Mouse (Mus musculus) naive thymus-derived CD4-positive, alpha-beta T cell, adult 2 months (primary cell): ENCODE data around the gene Gm21750.
A peak's percentile ranks its signal among the peaks of the same experiment; 100 is the strongest.
"Not testable (repeated sequence)": the region's sequence is repeated elsewhere in the genome, so short reads cannot be mapped to it uniquely, and the experiment has no call there.

ENCODE experiments used
- DNase-seq: peaks from one replicate; pipeline ENCODE4 v3.0.0-alpha.2; 2011; ENCODE audit warnings: low read depth

Gene Gm21750

DNA sequence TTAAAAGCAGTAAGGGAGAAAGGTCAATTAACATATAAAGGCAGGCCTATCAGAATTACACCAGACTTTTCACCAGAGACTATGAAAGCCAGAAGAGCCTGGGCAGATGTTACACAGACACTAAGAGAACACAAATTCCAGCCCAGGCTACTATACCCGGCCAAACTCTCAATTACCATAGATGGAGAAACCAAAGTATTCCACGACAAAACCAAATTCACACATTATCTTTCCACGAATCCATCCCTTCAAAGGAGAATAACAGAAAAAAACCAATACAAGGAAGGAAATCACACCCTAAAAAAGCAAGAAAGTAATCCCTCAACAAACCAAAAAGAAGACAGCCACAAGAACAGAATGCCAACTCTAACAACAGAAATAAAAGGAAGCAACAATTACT is at the start of gene Gm21750:
TSS of gene Gm21750 (plus strand) at position 301 of the 400 bp plus-strand sequence.
- DNase-seq: not testable (repeated sequence)

DNA sequence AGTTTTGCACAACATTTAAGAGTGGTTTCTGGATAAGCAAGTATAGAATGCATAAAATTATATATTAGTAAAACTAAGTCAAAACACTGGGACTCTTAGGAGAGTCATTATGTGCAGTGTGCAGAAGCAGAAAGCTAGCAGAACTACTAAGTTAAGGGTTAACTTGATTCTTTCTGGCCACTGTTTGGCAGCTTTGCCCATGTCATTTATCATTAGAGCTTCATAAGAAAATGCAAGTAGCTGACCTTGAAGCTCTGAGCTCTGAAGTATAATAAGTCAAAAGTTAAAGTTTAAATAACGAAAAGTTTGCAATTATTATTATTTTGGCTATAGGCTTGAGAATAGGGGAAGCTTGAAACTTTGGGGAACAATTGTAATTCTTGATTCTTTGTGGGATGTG is 46.1 kb upstream of the Gm21750 start:
- DNase-seq: not testable (repeated sequence)

DNA sequence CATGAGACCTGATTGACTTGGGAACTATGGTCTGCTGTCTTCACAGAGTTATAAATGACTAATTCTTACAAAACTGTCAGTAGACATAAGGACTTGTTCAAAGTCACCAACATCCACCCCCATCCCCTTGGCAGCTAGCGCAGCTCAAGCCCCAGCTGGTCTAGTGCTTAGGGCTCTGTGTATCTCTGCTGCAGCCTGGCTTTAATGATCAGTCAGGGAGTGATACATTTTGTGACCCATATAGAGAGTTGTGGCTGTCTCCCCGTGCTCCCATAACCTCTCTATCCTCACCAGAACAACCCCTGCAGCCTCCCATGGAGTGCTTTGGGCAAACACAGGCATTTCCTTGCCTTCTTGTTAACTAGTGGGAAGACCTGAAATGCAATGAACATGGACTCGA is 40.1 kb upstream of the Gm21750 start:
- DNase-seq: no peak

DNA sequence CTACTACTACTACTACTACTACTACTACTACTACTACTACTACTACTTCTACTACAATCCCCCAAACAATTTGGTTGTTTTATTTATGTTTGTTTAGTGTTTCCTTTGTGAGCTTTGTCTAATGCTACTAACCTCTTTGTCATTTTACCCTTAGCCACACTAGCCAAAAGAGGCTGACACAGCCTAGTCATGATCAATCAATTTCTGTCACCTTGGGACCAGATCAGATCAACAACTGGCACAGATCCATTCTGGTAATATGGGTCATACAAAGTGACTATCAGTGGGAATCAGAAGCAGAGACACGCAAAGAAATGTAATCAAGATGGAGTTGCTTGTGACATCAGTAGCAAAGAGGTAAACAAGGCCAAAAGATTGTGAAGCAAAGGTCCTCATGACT is 38.0 kb upstream of the Gm21750 start:
- no peak for DNase-seq

DNA sequence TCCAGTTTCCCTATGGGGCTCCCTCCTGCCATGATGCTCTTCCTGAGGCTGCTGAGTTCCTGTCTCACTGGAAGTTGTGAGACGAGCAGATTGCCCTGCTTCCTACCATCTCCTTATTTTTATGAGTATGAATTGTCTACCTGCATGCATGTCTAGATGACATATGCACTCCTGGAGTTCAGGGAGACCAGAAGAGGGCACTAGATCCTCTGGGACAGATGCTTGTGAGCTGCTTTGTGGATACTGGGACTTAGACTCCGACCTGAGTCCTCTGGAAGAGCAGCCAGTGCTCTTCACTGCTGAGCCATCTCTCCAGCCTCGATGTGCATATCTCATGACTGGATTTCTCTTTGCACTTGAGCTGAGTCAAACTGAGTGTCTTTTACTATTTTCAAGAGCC is 35.6 kb upstream of the Gm21750 start:
- DNase-seq: no peak

DNA sequence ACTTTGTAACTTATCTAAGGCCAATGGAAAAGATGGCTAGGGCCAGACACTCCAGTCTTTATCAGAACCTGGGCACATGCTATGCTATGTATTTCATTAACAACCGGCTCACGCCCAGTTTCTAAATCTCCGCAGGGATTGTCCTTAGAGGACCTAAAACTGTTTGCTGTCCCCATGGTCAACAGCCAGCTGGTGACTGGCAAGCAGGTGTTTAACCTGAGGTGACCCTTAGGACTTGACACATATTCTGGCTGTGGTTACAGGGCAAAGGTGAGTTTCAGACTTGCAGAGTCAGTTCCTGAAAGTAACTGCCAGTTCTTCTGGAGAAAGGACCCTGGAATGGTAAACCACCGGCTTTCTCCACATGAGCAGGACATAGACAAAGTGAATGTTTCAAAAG is 29.5 kb upstream of the Gm21750 start:
- DNase-seq: no peak

DNA sequence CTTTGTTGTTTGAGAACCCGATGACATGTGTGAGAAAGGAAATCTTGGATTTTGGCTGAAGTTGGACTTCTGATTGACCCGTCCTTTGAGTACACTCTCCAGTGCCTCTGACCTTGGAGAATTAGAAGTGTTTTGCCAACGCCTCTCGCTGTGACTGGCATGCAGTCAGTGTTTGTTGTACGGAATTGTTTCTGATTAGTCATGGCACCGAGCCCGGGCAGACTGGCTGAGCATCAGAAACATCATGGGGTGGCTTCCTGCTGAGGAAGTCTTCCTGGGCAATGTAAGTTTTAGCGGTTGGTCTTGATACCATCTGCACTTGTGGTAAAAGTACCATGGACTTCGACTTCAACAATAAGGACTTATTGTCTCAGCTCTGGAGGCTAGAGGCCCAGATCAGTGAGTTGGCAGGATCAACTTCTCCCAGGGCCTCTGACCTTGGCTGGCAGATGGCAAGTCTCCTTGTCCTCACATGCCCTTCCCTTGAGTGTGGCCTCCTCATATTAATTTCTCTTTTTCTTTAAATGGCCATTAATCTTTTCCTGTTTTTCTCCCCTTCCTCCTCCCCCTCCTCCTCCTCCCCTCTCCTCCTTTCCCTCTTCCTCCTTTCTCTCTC is 28.3 kb upstream of the Gm21750 start:
- no peak for DNase-seq

DNA sequence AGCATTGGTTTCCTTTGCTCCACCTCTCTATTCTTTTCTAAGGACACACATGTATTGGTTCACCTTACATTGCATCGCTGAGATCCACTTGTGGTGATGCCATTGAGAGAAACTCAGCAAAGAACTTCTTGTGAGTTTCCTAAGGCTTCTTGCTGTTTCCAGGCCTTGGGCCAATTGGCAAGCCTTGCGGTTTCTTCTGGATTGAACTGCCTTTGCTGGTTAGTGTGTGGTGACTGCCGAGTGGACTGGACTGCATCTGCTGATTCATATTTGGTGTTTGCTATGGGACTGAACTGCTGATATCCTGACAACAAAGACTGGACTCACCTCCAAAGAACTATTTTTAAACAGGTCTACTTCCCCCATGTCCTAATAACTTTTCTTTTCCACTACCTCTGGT is 26.7 kb upstream of the Gm21750 start:
- DNase-seq: no peak

DNA sequence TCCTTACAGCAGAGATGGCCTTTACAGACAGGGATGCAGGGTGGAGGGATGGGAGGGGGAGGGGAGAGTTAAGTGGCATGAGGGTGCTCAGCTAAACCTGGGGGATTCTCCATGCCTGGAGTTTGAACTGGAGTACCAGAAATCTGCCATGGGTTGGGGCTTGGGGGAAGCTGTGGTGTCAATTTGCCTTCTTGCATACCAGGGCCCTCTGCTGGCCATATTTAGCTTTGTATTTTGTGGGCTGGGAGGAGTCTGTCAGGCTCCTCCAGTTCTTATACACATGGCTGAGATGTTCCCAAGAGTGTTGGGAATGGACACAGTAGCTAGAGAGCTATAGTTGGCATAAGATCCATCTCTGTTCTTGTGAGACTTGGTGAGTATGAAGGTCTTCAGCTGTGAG is 23.6 kb upstream of the Gm21750 start:
- DNase-seq: peak; percentile 3

DNA sequence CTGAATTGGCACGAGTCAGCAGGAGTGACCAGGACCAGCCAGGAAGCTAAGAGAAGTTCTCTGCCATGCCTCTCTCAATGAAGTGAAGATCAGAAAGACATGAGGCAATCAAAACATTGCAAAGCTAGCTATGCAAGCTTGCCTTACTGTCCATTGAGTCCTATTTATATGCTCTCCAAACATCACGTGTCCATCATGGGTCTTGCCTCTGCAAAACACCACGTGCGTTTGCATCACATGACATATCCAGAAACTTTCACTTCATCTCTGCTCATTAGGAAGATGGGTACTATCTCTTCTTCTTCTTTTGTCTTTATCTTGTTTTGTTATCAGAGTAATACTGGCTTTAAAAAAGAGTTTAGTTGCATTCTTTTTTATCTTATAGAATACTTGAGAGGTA is 10.8 kb upstream of the Gm21750 start:
- DNase-seq: no peak

DNA sequence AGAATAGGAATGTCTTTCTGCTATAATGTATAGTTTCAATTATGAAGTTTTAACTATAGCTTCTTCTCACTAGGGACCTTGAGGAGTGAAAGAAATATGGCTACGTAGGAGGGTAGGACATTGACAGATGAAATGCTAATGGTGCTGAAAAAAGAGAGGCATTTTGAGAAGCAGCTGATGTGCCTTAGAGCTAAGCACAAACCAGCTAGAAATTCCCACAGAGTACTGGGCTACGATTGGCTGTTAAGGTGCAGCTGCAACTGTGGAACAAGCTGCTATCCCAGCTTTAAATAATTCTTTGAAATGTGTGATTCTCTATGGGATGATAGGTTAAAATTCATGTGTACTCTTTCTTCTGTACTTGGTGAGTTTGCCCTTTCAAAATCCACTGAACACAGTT is 9.1 kb downstream of the Gm21750 start:
- DNase-seq: no peak

DNA sequence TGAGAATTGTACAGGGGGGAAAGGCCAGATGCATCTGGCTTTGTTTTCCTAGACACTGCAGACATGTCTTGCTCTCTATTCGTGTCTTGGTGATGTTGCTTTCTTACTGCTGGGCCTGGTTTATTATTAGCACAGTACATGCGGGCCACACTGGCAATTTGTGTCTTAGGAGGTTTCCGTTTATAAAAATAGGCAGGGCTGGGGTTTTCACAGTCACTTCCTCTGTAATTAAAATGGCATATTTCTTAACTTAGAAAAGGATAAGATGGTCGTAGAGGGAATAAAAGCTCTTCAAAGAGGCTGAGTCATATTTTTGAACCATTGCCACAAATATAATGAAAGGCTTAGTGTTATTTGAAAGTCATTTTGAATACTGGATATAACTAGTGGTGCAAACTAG is 26.7 kb downstream of the Gm21750 start:
- DNase-seq: no peak

DNA sequence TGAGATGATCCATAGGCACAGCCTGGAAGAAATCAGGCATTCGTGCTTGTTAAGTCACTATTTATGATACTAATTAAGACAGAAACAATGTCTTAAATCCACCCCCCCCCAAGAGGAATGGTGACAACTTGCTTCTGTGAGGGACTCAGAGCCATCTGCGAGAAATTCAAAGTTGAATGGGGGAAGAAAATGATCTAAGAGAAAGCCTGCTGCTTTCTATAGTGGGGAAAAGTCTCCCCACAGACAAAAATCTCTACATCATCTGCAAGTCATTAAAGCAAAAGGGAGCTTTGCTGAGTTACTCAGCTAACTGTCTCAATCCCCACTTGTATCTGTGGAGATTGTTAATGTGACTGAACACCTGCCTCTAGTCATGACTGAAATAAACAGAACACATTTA is 27.4 kb downstream of the Gm21750 start:
- no peak for DNase-seq

DNA sequence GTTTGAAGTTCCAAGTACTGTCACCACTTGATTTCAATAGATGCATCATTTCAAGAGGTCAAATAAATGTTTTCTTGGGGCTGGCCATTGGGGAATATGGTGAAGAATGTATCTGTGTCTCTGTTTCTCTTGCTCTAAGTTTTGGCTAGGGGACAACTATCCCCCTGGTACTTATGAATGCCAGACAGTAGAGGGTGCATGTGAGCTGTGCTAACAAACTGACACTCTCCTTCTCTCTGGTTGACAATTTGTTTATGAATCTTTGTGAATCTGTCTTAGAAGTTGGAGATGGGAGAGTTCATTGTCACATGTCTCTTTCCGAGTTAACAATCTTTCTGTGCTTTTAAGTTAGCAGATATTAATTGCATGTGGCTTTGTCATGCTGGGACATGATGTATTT is 39.2 kb downstream of the Gm21750 start:
- no peak for DNase-seq

DNA sequence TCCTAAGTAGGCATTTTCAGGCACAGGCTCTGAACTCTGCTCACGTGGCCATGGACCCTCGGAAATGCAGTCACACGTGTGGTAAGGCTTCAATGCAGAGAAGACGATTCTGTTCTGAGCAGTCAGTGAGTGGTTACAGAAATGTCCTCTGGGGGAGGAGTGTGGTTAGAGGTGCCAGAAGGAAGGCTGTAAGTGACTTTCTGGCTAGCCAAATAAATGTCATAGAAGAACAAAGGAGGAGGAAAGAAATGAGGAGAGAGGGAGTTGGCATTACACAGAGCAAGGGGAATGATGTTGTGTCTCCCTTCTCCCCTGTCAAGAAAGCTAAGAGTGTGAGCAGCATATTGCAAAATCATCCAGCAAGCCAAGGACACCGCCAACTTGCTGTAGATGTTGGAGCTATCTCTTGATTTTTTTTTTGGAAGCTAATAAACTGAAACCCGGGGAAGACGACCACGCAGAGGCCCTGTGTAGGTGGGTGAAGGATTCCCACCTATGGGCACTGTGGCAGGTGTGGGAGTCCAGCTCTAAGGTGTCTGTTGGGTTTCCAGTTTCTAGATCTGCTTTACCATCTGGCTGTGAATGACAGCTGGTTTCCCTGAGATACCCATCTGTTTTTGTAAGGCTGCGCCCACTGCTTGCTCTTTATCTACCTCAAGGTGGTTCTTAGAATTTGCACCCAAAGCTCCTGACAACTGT is 48.5 kb downstream of the Gm21750 start:
- no peak for DNase-seq
